Mouse (Mus musculus): ENCODE data around the gene Larp4. TPM values are rescaled to one million over a fixed set of nuclear protein-coding genes. Genes with fewer than 3 reads are reported as not detected.
"Not testable (repeated sequence)": the region's sequence is repeated elsewhere in the genome, so short reads cannot be mapped to it uniquely, and the experiment has no call there.

The Larp4 gene
- 193 and 198 TPM in 2 replicates for total RNA-seq (2012; rRNA removed)
- 100 to 1,000 TPM; 168 to 216 TPM for polyA plus RNA-seq (2012; ENCODE audit: insufficient read depth in 1 of 2, insufficient read length in 2 of 2, low read depth in 1 of 2, low replicate concordance in 2 of 2, missing spikeins in 1 of 2)

GRCm38 (mm10) chr15:99969765-99970164 lies at the start of gene Larp4:
Larp4 (plus strand) TSS chr15:99970065.
- Histone ChIP-seq H3K4me1 (ENCODE audit: control insufficient read depth in 1 of 2, insufficient read depth in 2 of 2, low read length in 2 of 2) (peaks cover 7 to 11% of the 10 kb centered on the region in 2 experiments), H3K79me2 (ENCODE audit: control insufficient read depth, insufficient read depth, low read length, poor library complexity) (peaks cover 20% of the 10 kb centered on the region), H3K27me3 (ENCODE audit: control insufficient read depth in 1 of 2, insufficient read depth in 2 of 2, low read length in 2 of 2) (peaks cover 10 to 25% of the 10 kb centered on the region in 2 experiments), H3K36me3 (ENCODE audit: control insufficient read depth in 1 of 2, insufficient read depth in 2 of 2, low read length in 2 of 2) (peaks cover 0 to 20% of the 10 kb centered on the region in 2 experiments; a peak in 3 of 4 replicates)
- not testable (repeated sequence) for H3K9ac ChIP-seq (ENCODE audit: control insufficient read depth, low read depth, low read length, poor library complexity, severe bottlenecking); DNase-seq (ENCODE audit: low read depth, low spot score); H3K27ac ChIP-seq (ENCODE audit: control insufficient read depth, low read depth, low read length); H3K9me3 ChIP-seq (replicated peaks; ENCODE audit: insufficient read depth, low read length); H3K4me3 ChIP-seq (ENCODE audit: control insufficient read depth in 1 of 2, insufficient read depth in 1 of 2, low read depth in 2 of 2, low read length in 2 of 2)

DNA sequence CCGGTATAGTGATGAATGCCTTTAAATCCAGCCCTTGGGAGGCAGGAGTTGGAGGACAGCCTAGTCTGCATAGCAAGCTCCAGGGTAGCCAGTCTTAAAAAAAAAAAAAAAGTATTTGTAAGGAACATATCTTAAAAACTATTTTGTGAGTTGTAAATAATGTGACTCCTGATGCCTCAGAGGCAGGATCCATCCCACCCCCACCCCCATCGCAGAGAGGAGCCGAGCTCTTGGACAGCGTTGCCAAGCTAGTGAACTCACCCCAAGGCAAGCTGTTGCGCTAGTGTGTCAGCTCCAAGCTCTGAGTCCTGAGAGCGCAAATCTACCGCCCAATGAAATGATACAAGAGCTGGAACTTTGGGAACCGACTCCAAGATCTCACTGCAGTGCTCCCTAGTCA lies 38.6 kb upstream of the Larp4 start:
- Histone ChIP-seq H3K4me1 (ENCODE audit: control insufficient read depth in 1 of 2, insufficient read depth in 2 of 2, low read length in 2 of 2) (no peaks in the 10 kb centered on the region), H3K27ac (ENCODE audit: control insufficient read depth, low read depth, low read length) (no peak overlapping the region), H3K36me3 (ENCODE audit: control insufficient read depth in 1 of 2, insufficient read depth in 2 of 2, low read length in 2 of 2) (no peaks in the 10 kb centered on the region), H3K4me3 (ENCODE audit: control insufficient read depth in 1 of 2, insufficient read depth in 1 of 2, low read depth in 2 of 2, low read length in 2 of 2) (no peak overlapping the region), H3K9ac (ENCODE audit: control insufficient read depth, low read depth, low read length, poor library complexity, severe bottlenecking) (no peak overlapping the region), H3K79me2 (ENCODE audit: control insufficient read depth, insufficient read depth, low read length, poor library complexity) (no peaks in the 10 kb centered on the region), H3K27me3 (ENCODE audit: control insufficient read depth in 1 of 2, insufficient read depth in 2 of 2, low read length in 2 of 2) (peaks cover 7 to 12% of the 10 kb centered on the region in 2 experiments), H3K9me3 (replicated peaks; ENCODE audit: insufficient read depth, low read length) (no peaks in the 10 kb centered on the region)
- DNase-seq (ENCODE audit: low read depth, low spot score) = no peak
- TF ChIP-seq MAX (IDR thresholded peaks at IDR 0.05; ENCODE audit: low read length) (no peak), E2F4 (IDR thresholded peaks at IDR 0.05; ENCODE audit: borderline replicate concordance, low read depth, low read length) (no peak), HCFC1 (IDR thresholded peaks at IDR 0.05; ENCODE audit: low read depth, low read length) (no peak), NRF1 (IDR thresholded peaks at IDR 0.05; ENCODE audit: insufficient read depth, low read depth, low read length, poor library complexity, severe bottlenecking) (no peak), MEF2A (IDR thresholded peaks at IDR 0.05; ENCODE audit: extremely low read depth, insufficient replicate concordance, low read depth, low read length, poor library complexity, severe bottlenecking) (no peak)

GRCm38 (mm10) chr15:99934501-99934900 lies 35.4 kb upstream of the Larp4 start:
- Histone ChIP-seq H3K27me3 (ENCODE audit: control insufficient read depth in 1 of 2, insufficient read depth in 2 of 2, low read length in 2 of 2) (peaks cover 7 to 10% of the 10 kb centered on the region in 2 experiments), H3K9ac (ENCODE audit: control insufficient read depth, low read depth, low read length, poor library complexity, severe bottlenecking) (no peak overlapping the region)

More at GRCm38 (mm10) chr15:99934501-99934900, 35.4 kb upstream of the Larp4 start:
- TF ChIP-seq ZMIZ1 (IDR thresholded peaks at IDR 0.05; ENCODE audit: low read depth, low read length) (no peak), ZC3H11A (IDR thresholded peaks at IDR 0.05; ENCODE audit: low read depth, low read length) (no peak), RCOR1 (IDR thresholded peaks at IDR 0.05; ENCODE audit: low read depth, low read length) (no peak), CHD1 (IDR thresholded peaks at IDR 0.05; ENCODE audit: low read depth, low read length) (no peak), ELF1 (IDR thresholded peaks at IDR 0.05; ENCODE audit: low read depth, low read length) (no peak), USF1 (IDR thresholded peaks at IDR 0.05; ENCODE audit: low read depth, low read length) (no peak), ZKSCAN1 (IDR thresholded peaks at IDR 0.05; ENCODE audit: low read depth, low read length) (no peak), JUND (IDR thresholded peaks at IDR 0.05; ENCODE audit: low read depth, low read length) (no peak), MAZ (IDR thresholded peaks at IDR 0.05; ENCODE audit: low read depth, low read length) (no peak), POLR2AphosphoS5 (IDR thresholded peaks at IDR 0.05; ENCODE audit: borderline replicate concordance, low read depth, low read length) (no peak), NRF1 (IDR thresholded peaks at IDR 0.05; ENCODE audit: insufficient read depth, low read depth, low read length, poor library complexity, severe bottlenecking) (no peak), E2F4 (IDR thresholded peaks at IDR 0.05; ENCODE audit: borderline replicate concordance, low read depth, low read length) (no peak), CTCF (IDR thresholded peaks at IDR 0.05 in 2 of 3, conservative IDR thresholded peaks at IDR 0.05 in 1 of 3; ENCODE audit: control insufficient read depth in 1 of 3, insufficient read depth in 1 of 3, low read depth in 2 of 3, low read length in 3 of 3, poor library complexity in 1 of 3, severe bottlenecking in 1 of 3) (no peak), USF2 (IDR thresholded peaks at IDR 0.05; ENCODE audit: borderline replicate concordance in 1 of 2, insufficient read depth in 1 of 2, low read depth in 1 of 2, low read length in 2 of 2) (no peak), TCF12 (IDR thresholded peaks at IDR 0.05; ENCODE audit: low read depth, low read length) (no peak), CHD2 (IDR thresholded peaks at IDR 0.05; ENCODE audit: low read length) (no peak), EP300 (IDR thresholded peaks at IDR 0.05; ENCODE audit: low read depth in 1 of 2, low read length in 2 of 2) (no peak), TAL1 (IDR thresholded peaks at IDR 0.05; ENCODE audit: low read length) (no peak)
- no peaks in the 10 kb centered on the region for H3K36me3 ChIP-seq (ENCODE audit: control insufficient read depth in 1 of 2, insufficient read depth in 2 of 2, low read length in 2 of 2)
- H3K27ac ChIP-seq (ENCODE audit: control insufficient read depth, low read depth, low read length) = no peak overlapping the region
- no peaks in the 10 kb centered on the region for H3K79me2 ChIP-seq (ENCODE audit: control insufficient read depth, insufficient read depth, low read length, poor library complexity)
- no peak overlapping the region for H3K4me3 ChIP-seq (ENCODE audit: control insufficient read depth in 1 of 2, insufficient read depth in 1 of 2, low read depth in 2 of 2, low read length in 2 of 2)
- no peaks in the 10 kb centered on the region for H3K4me1 ChIP-seq (ENCODE audit: control insufficient read depth in 1 of 2, insufficient read depth in 2 of 2, low read length in 2 of 2)
- no peaks in the 10 kb centered on the region for H3K9me3 ChIP-seq (replicated peaks; ENCODE audit: insufficient read depth, low read length)
- DNase-seq (ENCODE audit: low read depth, low spot score) = peak; percentile 15

Data from MEL (cell line).